Mouse (Mus musculus) Patski (cell line): Measurements from ENCODE around the gene Icmt. TPM values are rescaled to one million over a fixed set of nuclear protein-coding genes. Genes with fewer than 3 reads are reported as not detected.

Experiments
- ATAC-seq: fragments of 100-300 bp; one replicate; pipeline ENCODE4 v1.8.0; 2021
- CTCF ChIA-PET: fragments of 350-600 bp; sonication (Branson Sonifier 250); formaldehyde crosslinking; loops from one replicate; lab custom pipeline; 2022; ENCODE audit warnings: inconsistent platforms; lab: Charles Lee
- POLR2A ChIA-PET: fragments of 350-600 bp; sonication (Branson Sonifier 250); formaldehyde crosslinking; loops from one replicate; lab custom pipeline; 2022; ENCODE audit warnings: antibody characterized with exemption, inconsistent platforms; lab: Charles Lee
- DNase-seq: peaks from one replicate; pipeline ENCODE4 v3.0.0-alpha.2; 2011; ENCODE audit warnings: low read depth, low spot score
- H3K27me3 ChIP-seq: fragments of 371-371 bp; one replicate; pipeline ENCODE4 v1.5.1; 2021
- CTCF ChIP-seq: fragments of 100-300 bp; IDR thresholded peaks from one replicate; pipeline ENCODE4 v1.5.1; 2021
- in situ Hi-C: fragments of 300-500 bp; cut with MboI; formaldehyde crosslinking; loops from 3 replicates; pipeline ENCODE4 v1.11.1; 2018; ENCODE audit warnings: low pct_unique_long_range_greater_than_20kb, mixed read lengths
- polyA plus RNA-seq: library from polyadenylated mRNA; unstranded; gene quantifications from one replicate; pipeline ENCODE4 v1.2.3, GENCODE M21; 2021

Gene Icmt
- polyA plus RNA-seq, 1 experiment from 2014 or later = 42.2 TPM

DNA sequence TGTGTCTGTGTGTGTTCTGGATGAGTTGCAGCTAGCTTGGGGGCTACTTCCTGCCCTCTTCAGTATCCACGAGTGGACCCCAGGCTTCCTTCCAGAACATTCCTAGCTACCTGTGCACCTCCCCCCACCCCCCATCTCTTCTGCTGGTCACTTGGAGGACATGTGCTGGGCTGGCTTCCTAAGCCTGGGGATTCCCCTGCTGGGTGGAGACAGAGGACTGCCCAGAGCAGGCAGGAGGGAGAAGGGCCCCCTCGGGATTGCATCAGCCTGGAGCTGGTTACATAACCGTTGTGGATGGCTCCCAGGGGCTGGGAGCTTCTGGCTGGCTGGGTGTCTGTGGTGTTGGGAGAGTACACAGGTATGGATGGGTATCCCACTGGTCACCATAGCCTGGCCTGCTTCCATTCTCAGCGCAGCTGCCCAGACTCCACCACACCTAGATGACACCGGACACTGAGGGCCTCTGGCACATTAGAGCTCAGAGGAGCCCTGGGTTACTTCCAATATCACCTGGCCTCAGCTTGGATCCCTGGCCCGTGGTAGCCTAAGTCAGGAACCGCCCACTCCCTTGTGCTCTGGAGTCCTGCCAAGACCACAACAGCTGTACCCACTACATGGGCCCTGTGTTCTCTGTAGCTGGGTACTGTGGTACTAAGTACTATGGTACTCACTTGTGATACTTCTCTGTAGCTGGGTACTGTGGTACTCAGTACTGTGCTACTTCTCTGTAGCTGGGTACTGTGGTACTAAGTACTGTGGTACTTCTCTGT, 48.3 kb downstream of the Icmt start:
- POLR2A ChIA-PET = interaction anchor here (0.6 to 1.1 kb wide), 2 partner anchors 12 to 361 kb away, joined by 4 to 5 read pairs; no protein-coding TSS in a partner anchor
- peak; percentile 71 for DNase-seq
- in situ Hi-C loops = loop anchor here (5.0 kb wide), 1 partner anchor 72 kb away; no protein-coding TSS in a partner anchor
- no peaks in the 10 kb centered on the region for H3K27me3 ChIP-seq
- CTCF ChIA-PET = interaction anchor here (0.8 to 2.9 kb wide), 10 partner anchors 8 to 90 kb away, joined by 3 to 17 read pairs (median 4); no protein-coding TSS in a partner anchor
- no peak for TF ChIP-seq CTCF
- peak; percentile 46 for ATAC-seq

DNA sequence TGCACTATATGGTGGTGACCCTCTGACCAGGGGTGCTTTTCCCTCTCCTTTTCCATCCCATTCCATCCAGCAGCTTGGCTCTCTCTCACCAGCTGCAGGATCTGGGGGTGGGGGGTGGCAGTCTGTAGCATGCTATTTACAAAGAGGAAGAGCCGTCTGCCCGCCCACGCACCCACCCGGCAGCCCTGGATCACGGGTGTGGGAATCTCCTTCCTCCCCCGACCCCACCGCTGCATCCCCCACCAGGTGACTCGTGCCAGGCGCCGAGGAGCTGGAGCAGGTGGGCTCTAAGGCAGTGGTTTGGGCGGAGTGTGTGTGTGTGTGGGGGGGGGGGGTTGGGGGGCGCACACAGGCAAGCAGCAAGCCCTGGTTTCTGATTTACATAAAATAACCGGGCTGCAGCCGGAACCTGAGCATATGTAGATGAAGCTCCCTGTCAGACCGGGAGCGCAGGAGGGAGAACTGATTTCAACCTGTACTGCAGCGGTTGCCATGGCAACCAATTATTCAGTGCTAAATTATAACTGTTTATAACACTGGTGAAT, 52.9 kb downstream of the Icmt start:
- ATAC-seq = no peak
- ChIA-PET POLR2A (no interaction called here), CTCF (no interaction called here)
- no peak for TF ChIP-seq CTCF
- H3K27me3 ChIP-seq = no peaks in the 10 kb centered on the region
- DNase-seq = no peak
- in situ Hi-C loops = loop anchor here (5.0 kb wide), 1 partner anchor 67 kb away; no protein-coding TSS in a partner anchor

DNA sequence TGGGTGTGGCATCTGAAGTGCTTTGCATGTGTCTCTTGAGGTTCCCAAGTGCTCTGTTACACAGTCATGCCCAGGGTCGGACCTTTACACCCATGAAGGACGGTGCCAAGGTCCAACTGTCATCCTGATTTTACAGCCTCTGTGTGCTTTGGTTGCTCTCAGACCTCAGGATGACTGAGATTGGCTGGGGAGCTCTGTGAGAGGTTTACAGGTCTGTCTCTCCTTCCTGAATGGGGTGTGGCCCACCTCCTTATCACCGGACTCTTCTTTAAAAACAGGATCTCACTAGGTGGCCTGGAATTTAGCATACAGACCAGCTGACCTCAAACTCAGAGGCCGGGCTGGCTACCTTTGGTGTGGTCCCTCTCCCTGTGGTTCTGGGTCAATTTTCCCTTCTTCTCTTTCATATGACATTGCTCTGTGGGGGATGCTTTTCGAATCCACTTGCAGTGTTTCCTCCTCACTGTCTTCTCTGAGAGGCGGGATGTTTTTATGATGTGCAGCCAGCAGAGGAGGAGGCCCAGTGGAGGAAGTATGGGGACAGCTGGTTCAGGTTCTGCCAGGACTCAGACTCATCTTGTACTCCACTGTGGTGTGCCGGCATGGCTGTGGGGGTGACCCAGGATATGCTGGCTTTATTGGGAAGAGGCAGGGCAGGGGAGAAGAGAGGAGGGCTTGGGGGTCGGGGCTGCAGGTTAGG, 53.8 kb downstream of the Icmt start:
- TF ChIP-seq CTCF = no peak
- in situ Hi-C loops = no loop called here
- DNase-seq = no peak
- no peaks in the 10 kb centered on the region for H3K27me3 ChIP-seq
- CTCF ChIA-PET = no interaction called here
- POLR2A ChIA-PET = no interaction called here
- no peak for ATAC-seq

DNA sequence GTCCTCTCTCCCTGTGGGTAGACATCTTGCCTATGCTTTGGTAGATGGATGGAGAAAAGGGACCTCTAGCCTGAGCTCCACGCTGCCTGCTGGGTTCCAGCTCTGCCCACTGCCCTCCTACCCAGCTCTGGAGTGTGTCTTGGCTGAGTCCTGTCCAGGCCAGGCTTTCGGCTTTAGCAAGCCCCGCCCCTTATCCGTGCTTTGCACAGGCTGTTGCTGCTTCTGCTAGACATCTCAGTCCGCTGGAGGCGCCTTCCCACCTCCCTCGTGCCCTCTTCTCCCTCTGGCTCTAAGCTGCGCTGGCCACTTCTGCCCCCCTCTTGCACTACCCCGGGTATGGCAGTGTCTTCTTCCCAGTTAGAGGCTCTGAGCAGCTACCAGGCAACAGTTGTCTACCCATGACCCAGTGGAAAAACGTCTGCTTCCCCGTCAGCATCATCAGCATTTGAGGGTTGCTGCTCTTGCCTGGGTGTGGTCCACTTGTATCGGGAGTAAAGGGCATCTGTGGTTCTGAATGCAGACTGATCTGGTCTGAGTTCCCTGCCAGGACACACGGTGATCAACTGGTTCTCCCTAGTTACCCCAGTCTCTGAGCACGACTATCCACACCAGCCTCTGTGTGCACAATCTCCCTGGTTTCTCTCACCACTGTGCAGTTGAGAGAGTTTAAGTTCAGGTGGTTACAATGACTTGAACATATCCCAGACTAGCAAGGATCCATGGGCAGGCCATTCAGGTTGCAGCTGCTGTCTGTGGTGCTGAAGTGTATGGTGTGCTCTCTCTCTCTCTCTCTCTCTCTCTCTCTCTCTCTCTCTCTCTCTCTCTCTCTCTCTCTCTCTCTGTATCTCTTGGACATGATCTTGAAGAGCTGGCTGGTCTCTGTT, 54.6 kb downstream of the Icmt start:
- ChIA-PET CTCF (no interaction called here), POLR2A (no interaction called here)
- no peak for TF ChIP-seq CTCF
- ATAC-seq (no peak), DNase-seq (no peak)
- no peaks in the 10 kb centered on the region for H3K27me3 ChIP-seq
- in situ Hi-C loops = no loop called here

DNA sequence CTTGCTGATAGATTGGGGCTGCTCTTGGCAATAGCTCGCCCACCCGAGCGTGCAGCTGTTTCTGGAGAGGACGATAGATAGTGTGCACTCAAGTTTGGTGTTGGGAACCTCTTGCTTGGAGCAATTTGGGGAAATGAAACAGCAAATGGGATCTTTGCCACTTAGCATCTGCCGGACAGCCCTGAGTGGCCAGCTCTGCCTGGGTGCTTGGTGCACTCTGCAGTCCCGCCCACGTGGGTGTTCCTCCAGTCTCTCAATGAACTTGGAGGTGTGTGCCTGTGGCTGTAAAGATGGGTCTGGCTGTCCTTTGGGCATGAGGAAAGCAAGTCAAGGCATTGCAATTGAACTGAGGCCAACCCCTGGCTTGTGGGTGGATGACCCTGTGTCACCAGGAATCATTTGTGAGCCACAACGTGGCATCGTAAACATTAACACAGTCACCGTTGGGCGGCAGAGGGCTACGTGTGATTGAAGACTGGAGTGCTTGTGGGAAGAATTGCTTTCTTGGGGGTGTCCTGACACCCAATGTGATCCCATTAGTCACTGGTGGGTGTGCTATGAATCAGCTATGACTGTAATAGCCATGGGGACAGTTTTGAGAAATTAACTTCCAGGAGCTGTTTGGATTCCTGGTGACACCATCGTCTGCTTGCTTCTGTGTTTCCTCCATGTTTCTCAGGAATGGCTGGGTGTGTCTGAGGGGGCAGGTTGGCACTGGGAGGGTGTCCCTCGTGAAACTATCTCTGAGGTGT, 57.0 kb downstream of the Icmt start:
- CTCF ChIA-PET = interaction anchor here (3.1 kb wide), 1 partner anchor 10 kb away, joined by 13 read pairs; no protein-coding TSS in a partner anchor
- in situ Hi-C loops = no loop called here
- DNase-seq (peak; percentile 53), ATAC-seq (peak; percentile 44)
- no peaks in the 10 kb centered on the region for H3K27me3 ChIP-seq
- no peak for TF ChIP-seq CTCF
- POLR2A ChIA-PET = interaction anchor here (0.6 kb wide), 1 partner anchor 79 kb away, joined by 4 read pairs; no protein-coding TSS in a partner anchor

DNA sequence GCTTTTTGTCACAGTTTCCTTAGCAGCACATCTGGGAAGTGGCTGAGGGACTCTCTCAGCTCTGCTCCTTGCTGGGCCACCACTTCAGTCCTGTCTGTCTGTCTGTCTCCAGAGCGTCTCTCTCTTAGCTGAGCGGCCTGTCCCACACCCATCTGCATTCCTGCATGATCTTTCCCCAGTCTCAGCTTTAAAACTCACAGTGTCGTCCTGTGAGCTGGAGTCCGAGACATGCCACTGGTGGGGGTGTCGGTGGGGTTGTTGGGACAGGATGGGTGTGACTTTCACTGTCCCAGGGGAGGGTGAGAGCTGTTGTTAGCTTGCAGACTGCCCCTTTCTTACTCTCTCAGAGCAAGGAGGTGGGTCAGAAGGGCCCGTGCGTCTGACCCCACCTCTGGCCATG, 58.6 kb downstream of the Icmt start:
- POLR2A ChIA-PET = no interaction called here
- no peak for DNase-seq
- no peak for TF ChIP-seq CTCF
- ATAC-seq = no peak
- CTCF ChIA-PET = no interaction called here
- in situ Hi-C loops = no loop called here
- no peaks in the 10 kb centered on the region for H3K27me3 ChIP-seq

Other genes with a start within 250 kb of the Icmt start
- gene Plekhg5, start 224.7 kb upstream of the Icmt start, polyA plus RNA-seq = 13.0 TPM
- gene Tnfrsf25, start 181.3 kb upstream of the Icmt start, polyA plus RNA-seq = 1.5 TPM
- 1.3 TPM for gene Espn, start 144.9 kb upstream of the Icmt start, polyA plus RNA-seq
- gene Hes2, start 138.4 kb upstream of the Icmt start, polyA plus RNA-seq = not detected
- 102 TPM for gene Acot7, start 119.1 kb upstream of the Icmt start, polyA plus RNA-seq
- gene Gpr153, start 23.0 kb upstream of the Icmt start, polyA plus RNA-seq = 21.1 TPM
- 0.12 TPM for gene Hes3, start 5.6 kb upstream of the Icmt start, polyA plus RNA-seq
- gene Rnf207, start 21.8 kb downstream of the Icmt start, polyA plus RNA-seq = 0.17 TPM
- 562 TPM for gene Rpl22, start 28.5 kb downstream of the Icmt start, polyA plus RNA-seq
- gene Chd5, start 41.4 kb downstream of the Icmt start, polyA plus RNA-seq = 0.96 TPM
- gene Nphp4, start 179.5 kb downstream of the Icmt start, polyA plus RNA-seq = 7.0 TPM
- gene Kcnab2, start 180.6 kb downstream of the Icmt start, polyA plus RNA-seq = 5.6 TPM